Mouse (Mus musculus) thymus, adult 2 months (tissue): Measurements from ENCODE around the gene 1700014D04Rik.

Experiments
- CTCF ChIP-seq: fragments of 200-500 bp; IDR thresholded peaks from 2 replicates; pipeline ENCODE4 v1.5.1; 2012; ENCODE audit warnings: mild to moderate bottlenecking, control low read depth, low read length, moderate library complexity, borderline replicate concordance; ENCODE audit not compliant: control insufficient read depth, poor library complexity, insufficient read depth; ENCODE audit errors: extremely low read depth
- POLR2A ChIP-seq: fragments of 200-500 bp; IDR thresholded peaks from 2 replicates; pipeline ENCODE4 v1.6.1; 2012; ENCODE audit warnings: mild to moderate bottlenecking, low read length, control low read depth, moderate library complexity; ENCODE audit not compliant: control insufficient read depth, poor library complexity, insufficient read depth; ENCODE audit errors: extremely low read depth

- no peak for TF ChIP-seq CTCF
- no peak for TF ChIP-seq POLR2A
Measured at GRCm38 (mm10) chr13:59733936-59734335, 12.6 kb downstream of the 1700014D04Rik start.
